Mouse (Mus musculus): ENCODE data around the gene Il5.
A peak's percentile ranks its signal among the peaks of the same experiment; 100 is the strongest.

The Il5 gene

GRCm38 (mm10) chr11:53720715-53721114 is at the start of gene Il5:
Gene Il5, plus strand, starts transcription at chr11:53720794.
- DNase-seq (ENCODE audit: low spot score) = no peak

- no peak for DNase-seq (ENCODE audit: low spot score)
These were observed 49.2 kb upstream of the Il5 start for GRCm38 (mm10) chr11:53671414-53671813.

- DNase-seq (ENCODE audit: low spot score) = no peak
These were observed 40.5 kb upstream of the Il5 start for GRCm38 (mm10) chr11:53680141-53680540.

- DNase-seq (ENCODE audit: low spot score) = no peak
These were observed 38.9 kb upstream of the Il5 start for GRCm38 (mm10) chr11:53681686-53682085.

GRCm38 (mm10) chr11:53682170-53682569 is 38.4 kb upstream of the Il5 start:
- no peak for DNase-seq (ENCODE audit: low spot score)

GRCm38 (mm10) chr11:53682994-53683530 is 37.5 kb upstream of the Il5 start:
- DNase-seq (ENCODE audit: low spot score) = no peak

- DNase-seq (ENCODE audit: low spot score) = no peak
These were observed 28.6 kb upstream of the Il5 start for GRCm38 (mm10) chr11:53691979-53692378.

GRCm38 (mm10) chr11:53698521-53698920 is 22.1 kb upstream of the Il5 start:
- no peak for DNase-seq (ENCODE audit: low spot score)

- no peak for DNase-seq (ENCODE audit: low spot score)
These were observed 21.2 kb upstream of the Il5 start for GRCm38 (mm10) chr11:53699351-53699750.

- no peak for DNase-seq (ENCODE audit: low spot score)
These were observed 14.2 kb upstream of the Il5 start for GRCm38 (mm10) chr11:53706236-53706933.

GRCm38 (mm10) chr11:53706934-53707717 is 13.5 kb upstream of the Il5 start, which contains the start of gene Rad50:
Gene Rad50, minus strand, starts transcription at chr11:53707319.
- DNase-seq (ENCODE audit: low spot score) = peak; percentile 84

- DNase-seq (ENCODE audit: low spot score) = no peak
These were observed 12.9 kb upstream of the Il5 start for GRCm38 (mm10) chr11:53707718-53708009.

GRCm38 (mm10) chr11:53719701-53720100 is 893 bp upstream of the Il5 start:
- DNase-seq (ENCODE audit: low spot score) = no peak

GRCm38 (mm10) chr11:53731457-53731856 is 10.9 kb downstream of the Il5 start:
- no peak for DNase-seq (ENCODE audit: low spot score)

GRCm38 (mm10) chr11:53732244-53732643 is 11.7 kb downstream of the Il5 start:
- DNase-seq (ENCODE audit: low spot score) = no peak

GRCm38 (mm10) chr11:53733824-53734223 is 13.2 kb downstream of the Il5 start:
- DNase-seq (ENCODE audit: low spot score) = no peak

- no peak for DNase-seq (ENCODE audit: low spot score)
These were observed 13.8 kb downstream of the Il5 start for GRCm38 (mm10) chr11:53734431-53734830.

- no peak for DNase-seq (ENCODE audit: low spot score)
These were observed 14.5 kb downstream of the Il5 start for GRCm38 (mm10) chr11:53734970-53735681.

- DNase-seq (ENCODE audit: low spot score) = no peak
These were observed 15.2 kb downstream of the Il5 start for GRCm38 (mm10) chr11:53735682-53736245.

GRCm38 (mm10) chr11:53736771-53737572 is 16.4 kb downstream of the Il5 start:
- DNase-seq (ENCODE audit: low spot score) = peak; percentile 39

- peak; percentile 13 for DNase-seq (ENCODE audit: low spot score)
These were observed 17.0 kb downstream of the Il5 start for GRCm38 (mm10) chr11:53737573-53737946.

- DNase-seq (ENCODE audit: low spot score) = no peak
These were observed 21.8 kb downstream of the Il5 start for GRCm38 (mm10) chr11:53742353-53742752.
